Mouse (Mus musculus): ENCODE results near the gene Dusp8.

Gene Dusp8

DNA sequence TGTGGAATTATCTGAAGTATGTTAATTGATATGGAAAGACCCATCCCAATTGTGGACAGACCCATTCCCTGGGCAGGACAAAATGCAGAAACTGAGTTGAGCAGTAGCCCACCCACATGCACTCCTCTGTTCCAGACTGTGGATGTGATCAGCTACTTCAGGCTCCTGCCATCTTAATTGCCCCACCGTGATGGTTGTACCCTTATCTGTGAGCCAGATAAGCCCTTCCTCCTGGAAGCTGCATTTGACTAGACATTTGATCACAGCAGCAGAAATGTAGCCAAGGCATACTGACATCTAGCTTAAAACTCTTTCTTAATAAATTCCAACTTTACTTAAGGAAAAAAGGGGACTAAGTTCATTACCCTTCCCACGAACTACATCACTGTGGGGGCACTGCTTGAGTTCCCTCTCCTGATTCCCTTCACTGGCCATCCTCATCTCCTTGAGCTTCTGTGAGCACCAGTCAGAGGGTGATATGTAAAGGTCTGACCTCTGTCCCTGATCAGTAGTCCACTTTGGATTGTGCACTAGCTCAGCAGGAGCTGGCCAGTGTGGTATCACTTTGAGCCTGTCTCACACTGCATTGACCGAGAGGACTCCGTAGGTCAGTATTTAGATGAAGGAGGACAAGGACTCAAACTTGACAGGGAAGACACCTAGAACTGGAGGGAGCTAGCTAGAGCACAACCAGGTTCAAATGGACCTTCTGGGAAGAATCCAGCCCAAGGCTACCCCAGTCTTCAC, 9.3 kb downstream of the Dusp8 start:
- no peak for DNase-seq (ENCODE audit: low read depth, low spot score)

DNA sequence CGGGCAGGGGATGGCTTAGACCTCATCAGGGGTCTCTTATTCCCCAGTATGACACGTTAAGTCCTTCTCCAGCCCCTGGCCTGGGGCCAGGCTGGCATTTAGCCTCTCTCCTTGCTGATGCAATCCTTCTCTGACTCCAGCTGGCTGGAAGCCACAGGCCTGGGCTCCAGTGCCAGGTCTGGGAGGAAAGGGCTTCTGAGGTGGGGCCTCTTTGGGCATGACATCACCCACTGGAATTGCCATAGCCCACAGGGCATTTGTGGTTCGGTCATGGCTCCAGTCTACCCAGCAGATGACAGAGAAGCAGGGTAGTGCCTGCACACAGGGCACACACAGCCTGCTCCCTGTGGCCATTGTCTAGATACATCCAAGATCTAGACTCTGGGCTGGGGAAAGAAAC, 10.8 kb downstream of the Dusp8 start:
- no peak for DNase-seq (ENCODE audit: low read depth, low spot score)

DNA sequence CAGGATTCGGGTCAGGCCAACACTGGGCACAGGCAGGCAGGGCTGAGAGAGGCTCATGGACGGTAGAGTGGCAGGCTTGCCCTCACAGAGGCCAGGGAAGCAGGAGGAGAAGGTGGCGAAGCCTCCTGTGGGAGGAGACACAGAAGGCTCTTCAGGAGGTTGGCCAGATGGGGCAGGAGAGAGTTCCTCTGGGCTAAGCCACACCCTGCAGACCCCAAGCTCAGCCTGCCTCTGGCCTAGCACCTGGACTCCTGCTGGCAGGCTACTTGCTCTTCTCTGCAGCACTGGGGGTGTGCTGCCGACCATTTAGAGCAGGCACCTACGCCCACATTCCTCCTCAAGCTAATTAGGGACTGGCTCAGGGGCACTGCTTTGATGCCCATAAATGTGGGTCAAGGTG, 11.2 kb downstream of the Dusp8 start:
- peak; percentile 29 for DNase-seq (ENCODE audit: low read depth, low spot score)

DNA sequence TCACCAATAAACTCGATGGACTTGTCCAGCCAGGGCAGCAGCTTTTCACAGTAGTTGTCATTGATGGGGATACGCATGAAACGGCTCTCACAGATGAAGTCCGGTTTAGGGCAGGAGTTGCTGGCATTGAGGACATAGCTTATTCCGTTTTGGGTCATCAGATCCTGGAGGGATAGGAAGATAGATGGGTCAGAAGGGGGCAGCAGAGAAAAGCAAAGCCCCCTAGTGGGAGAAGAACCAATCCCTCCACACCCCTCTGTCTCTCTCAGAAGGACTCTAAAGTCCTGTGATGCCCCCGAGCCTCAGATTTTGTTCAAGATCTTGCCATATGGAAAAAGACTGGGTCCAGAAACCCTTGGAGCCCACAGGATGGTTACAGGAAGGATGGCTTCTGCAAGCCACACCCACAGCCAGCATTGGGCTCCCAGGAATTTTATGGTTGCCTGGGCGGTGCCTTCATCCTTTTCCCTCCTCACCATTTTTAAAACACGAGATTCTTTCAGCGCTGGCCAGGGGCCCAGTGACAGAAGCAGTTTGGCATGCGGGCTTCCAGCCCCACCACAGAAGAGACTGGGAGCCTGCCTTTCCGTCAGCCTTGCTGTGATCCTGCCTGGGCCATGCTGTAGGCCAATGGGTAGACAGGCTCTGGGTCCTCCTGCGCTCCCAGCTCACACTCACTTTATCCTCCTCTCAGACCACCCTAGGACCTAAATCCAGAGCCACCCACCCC, 11.9 kb downstream of the Dusp8 start:
- DNase-seq (ENCODE audit: low read depth, low spot score) = no peak

DNA sequence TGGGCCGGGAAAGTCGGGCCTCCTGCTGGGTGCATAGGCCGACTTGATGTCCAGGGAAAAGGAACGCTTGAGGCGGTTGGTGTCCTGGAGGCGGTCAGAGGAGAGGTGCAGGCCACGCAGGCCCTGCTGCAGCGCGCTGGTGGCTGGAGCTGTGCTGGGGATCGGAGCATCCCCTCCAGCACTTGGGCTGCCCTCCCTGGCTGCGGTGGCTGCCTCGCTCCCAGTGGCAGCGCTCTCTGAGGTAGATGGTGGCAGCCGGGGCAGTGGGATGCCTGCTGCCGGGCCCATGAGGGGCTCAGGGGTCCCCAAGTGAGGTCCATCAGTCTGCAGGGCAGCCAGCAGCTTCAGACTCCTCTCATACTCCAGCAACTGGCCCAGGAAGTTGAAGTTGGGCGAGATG, 13.0 kb downstream of the Dusp8 start:
- peak; percentile 21 for DNase-seq (ENCODE audit: low read depth, low spot score)

DNA sequence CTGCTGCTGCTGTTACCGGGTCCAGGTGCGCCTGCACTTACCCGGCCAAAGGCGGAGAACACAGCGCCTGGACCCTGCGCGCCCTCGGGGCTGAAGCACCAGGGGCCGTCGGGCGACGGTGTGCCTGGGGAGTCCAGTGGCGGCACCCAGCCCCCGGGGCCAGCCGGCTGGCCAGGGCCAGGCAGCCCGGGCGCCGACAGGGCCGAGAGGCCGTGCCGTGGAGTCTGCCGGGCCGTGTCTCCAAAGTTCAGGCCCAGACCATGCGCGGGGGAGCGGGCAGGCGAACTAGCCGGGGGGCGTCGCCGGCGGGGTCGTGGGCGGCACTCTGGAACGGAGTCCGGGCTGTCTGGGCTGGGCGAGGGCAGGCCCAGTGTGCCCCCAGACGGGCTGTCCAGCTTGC, 13.5 kb downstream of the Dusp8 start:
- peak; percentile 42 for DNase-seq (ENCODE audit: low read depth, low spot score)

DNA sequence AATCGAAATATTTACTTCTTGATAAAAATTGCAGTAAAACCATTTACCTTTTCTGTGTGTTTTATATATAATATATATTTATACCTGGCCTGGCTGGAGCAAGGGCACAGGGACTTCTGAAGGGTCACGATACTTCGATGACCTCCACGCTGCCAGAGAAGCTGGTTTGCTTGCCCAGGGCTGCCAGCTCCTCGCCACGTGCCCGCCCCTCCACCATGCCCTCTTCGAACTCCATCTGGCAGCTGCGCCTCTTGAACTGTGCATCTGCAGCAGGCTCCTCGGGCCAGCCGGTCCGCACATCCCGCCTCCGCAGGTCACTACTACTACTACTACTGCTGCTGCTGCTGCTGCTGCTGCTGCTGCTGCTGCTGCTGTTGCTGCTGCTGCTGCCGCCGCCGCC, 13.9 kb downstream of the Dusp8 start:
- no peak for DNase-seq (ENCODE audit: low read depth, low spot score)

DNA sequence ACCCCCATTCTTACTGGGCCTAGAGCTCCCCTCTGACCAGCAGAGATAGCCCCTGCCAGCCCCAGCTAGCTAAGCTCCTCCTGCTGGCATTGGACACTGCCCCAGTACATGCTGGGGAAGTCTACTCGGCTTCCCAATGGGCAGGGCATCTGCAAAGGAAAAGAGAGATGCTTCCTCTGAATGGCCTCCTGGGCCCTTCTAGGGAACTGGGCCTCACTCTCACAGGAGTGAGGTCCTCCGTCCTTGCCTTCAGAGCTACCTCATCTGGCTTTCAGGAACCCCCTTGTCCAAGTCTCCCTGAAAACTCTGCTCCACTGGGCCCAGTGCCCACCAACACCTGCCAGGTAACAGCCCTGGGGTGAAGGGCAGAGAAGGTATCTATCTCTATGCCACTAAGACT, 14.8 kb downstream of the Dusp8 start:
- no peak for DNase-seq (ENCODE audit: low read depth, low spot score)

DNA sequence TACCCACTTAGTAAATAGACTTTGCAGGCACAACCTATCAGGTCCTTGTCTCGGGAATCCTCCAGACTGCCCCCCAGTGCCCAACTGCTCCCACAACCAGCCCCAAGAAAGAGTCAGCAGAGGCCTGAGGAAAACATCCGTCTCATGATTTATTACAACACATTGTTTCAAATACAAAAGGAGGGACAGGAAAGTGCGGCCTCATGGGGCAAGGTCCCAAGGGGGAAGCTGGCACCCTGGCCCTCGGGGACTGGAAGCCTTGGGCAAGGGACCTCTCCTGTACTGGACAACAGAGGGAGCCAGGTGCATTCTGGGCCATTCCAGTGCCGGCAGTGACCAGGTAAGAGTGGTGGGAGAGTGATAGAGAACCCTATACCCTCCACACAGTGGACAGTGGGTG, 16.3 kb downstream of the Dusp8 start:
- no peak for DNase-seq (ENCODE audit: low read depth, low spot score)

DNA sequence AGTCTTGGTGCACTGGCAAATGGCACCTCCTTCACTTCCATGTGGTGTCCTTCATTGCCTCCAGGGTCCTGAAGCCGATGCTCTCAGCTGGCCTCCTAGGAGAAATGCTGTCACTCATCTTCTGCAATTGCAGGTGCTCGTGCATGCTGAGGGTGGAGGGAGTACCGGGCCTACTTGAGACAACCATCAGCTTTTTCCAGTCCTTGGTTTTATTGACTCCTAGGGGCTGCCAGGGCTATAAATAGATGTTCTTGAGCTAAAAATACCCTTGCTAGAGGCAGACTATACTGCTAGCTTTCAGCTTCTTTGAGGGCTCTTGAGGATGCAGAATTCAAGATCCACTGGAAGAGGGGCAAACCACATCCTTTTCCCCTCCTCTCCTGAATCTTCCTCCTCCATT, 18.5 kb downstream of the Dusp8 start:
- DNase-seq (ENCODE audit: low read depth, low spot score) = no peak

DNA sequence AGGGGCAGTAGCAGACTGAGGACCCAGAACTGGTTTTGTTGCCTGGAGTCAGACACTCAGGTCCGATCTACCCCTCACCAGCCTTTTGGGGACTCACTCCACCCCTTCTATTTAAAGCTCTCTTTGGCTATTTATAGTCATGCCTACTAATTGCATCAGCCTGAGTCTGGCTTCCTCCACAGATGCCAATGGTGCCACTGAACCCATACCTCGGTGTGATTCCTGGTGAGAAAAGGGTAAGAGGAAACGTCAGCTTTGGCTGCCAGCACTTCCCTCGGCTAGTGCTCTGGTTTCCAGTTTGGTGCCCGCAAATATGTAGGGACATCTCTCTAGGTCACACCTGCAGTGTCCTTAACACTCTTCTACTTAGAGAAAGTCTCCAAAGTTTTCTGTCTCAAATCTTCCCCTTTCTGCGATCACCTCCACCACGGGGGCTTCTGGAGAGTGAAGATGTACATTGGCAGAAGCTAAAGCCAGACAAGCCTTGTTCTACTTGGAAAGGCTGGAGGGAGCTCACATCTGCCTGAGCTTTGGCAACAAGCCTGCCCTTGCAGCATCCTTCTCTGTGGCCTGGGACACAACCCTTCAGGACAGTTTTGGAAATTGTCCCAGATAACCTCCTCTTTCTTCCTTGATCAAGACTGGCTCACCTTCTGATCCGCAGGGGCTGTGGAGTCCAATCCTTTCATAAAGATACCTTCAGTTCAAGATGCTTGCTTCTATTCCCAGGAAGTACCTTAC, 21.3 kb downstream of the Dusp8 start:
- DNase-seq (ENCODE audit: low read depth, low spot score) = no peak

DNA sequence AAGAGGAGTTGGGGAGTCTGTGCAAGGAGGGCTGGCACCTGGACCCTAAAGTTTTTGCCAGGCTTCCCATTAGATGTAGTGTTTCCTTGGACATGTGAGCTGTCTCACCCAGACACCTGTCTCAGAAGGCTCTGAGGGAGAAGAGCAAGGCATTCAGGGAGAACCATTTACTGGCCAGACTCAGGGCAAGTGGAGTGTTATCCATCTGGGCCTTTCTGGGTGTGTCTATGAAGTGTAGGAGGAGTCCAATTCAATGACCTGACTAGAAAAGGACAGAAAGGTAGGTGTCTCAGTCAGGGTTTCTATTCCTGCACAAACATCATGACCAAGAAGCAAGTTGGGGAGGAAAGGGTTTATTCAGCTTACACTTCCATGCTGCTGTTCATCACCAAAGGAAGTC, 23.9 kb downstream of the Dusp8 start:
- DNase-seq (ENCODE audit: low read depth, low spot score) = no peak

DNA sequence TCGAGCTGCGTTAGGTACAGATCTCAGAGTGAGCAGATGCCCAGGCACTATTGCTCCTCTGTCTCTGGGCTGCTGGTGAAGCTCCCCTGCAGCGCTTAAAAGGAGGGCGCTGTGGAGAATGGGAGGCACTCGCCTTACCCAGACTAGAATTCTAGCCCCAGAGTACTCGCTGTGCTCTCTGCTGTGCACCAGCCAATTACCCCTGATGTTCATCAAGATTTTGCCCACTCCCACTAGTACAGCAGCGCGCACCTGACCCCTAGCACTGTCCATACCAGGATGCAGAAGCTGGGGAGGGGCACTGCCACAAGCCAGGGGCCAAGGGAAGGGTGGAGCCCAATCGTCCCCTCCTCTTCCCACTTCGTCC, 24.4 kb downstream of the Dusp8 start:
- DNase-seq (ENCODE audit: low read depth, low spot score) = no peak

DNA sequence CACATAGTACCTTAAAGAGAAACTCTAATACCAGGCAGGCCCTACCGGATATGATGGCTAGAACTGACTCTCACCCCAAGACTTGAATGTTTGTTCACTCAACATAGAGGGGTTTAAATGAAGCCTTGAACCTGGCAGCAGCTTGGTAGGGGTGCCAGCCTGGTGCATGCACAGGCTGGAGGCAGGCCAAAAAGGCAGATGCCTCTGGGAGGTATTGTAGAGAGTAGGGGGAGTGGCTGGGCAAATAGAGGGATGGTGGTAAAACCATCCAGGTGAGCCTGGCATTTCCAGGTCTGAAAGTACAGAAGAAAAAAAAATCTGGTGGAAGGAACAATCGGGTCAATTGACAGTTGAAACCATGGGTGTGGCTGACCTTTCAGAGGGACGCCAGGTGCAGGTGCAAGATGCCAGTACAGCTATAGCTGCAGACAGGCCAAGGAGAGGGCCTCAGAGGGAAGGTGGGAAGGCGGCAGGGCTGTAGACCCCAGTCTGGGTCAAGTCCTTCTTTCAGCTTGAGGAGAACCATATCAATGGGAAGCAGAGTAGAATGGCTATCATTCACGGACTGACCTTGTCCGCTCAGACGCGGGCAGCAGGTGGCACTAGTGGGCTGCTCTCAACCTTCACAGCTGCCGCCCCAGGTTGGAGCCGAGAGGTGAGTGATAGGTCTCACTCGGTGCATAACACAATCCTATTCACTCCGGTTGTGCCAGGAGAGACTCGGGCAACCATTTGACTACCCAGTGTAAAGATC, 25.0 kb downstream of the Dusp8 start:
- peak; percentile 53 for DNase-seq (ENCODE audit: low read depth, low spot score)

DNA sequence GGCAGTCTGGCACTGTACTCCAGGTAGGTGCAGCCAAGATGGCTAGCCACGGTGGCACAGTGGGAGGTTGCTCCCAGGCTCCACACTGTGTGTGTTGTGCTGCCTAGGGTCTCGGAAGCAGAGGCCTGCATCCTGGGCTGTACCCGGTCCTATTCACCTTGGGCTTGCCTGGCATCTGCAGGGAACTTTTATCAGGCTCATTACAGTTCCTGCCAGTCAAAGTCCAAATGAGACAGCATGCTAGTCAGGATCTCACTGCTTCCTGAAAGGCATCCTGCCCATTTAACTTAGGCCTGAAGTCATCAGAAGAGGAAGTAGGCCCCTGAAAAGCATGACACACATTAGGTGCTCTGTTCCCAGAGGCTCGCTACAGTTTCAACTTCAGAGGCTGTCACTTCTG, 27.2 kb downstream of the Dusp8 start:
- no peak for DNase-seq (ENCODE audit: low read depth, low spot score)

DNA sequence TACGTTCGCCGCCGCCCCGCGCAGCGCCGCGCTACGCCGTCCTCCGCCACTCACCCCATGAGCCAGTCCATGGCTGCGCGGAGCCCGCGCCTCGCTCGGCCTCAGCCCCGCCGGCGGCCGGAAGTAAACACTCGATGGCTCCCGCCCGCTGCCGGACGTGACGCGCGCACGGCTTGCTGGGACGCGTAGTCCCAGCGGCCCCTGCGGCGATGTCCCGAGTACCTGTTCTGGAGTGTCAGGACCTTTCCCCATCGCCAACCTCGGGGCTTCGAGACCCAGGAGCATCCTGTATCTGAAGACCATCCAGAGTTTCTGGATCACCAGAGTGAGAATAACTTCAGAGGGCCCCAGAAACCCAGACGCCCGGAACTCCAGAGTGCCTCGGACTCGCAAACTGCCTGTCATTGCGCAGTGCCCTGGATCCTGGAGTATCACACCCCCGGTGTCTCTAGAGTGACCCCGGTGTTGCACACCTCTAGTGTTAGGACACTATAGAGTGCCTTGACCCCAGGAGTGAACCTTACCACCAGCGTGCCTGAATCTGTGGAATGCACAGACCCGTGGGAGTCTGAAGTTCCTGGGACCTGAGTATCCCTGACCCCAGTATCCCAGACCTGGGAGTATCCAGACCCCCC, 34.6 kb downstream of the Dusp8 start, which contains the start of gene Mob2:
Gene Mob2, minus strand, starts transcription at position 135 of the 635 bp plus-strand sequence.
- DNase-seq (ENCODE audit: low read depth, low spot score) = peak; percentile 91

DNA sequence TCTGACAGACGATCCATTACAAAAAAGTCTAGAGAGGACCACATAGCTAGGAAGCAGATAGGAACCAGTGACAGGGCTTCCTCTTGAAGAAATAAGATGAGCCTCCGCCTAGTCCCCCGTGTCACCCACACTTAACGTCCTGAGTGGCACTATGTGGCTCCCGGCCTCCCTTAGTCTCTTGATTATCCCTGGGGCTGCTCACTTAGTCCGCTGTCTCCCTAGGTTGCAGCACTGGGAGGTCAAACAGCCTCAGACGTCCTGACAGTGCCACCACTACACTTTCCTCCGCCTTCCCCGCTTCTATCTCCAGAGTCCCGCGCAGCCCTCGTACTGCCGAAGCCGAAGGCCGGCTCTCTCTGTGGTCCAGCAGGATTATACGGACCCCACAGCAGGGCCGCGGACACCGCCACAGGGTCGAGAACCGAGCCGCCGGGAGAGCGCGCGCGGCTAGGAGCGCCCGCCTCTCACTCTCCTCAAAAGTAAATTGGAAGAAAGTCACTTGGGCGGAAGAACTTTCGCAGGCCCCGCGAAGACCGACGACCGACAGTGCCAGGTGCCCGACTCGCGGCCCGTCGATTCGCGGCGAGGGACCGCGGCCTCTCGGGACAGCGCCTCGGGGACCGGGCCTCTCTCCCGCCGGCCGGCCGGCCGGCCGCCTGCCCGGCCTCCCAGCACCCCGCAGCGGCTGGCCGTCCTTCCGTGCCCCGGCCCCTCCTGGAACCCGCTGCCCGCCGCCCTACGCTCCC, 35.3 kb downstream of the Dusp8 start:
- peak; percentile 37 for DNase-seq (ENCODE audit: low read depth, low spot score)

DNA sequence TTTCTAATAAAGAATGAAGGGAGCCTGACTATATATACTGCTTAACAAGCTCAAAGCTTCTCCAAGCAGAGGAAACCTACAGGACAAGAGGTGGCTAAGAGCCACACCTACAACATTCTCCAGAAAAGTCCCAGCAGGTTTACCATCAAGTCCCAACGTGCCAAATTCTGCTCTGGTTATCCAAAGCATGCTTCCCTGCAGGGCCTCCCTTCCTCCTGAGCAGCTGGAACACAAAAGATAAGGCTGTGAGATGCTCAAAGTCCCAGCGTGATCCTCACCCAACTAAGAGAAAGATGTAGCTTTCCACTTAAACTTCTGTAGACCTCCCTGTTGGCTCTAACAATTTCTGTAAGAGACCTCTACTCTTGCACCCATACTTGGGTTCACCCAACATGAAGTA, 36.6 kb downstream of the Dusp8 start:
- DNase-seq (ENCODE audit: low read depth, low spot score) = no peak

DNA sequence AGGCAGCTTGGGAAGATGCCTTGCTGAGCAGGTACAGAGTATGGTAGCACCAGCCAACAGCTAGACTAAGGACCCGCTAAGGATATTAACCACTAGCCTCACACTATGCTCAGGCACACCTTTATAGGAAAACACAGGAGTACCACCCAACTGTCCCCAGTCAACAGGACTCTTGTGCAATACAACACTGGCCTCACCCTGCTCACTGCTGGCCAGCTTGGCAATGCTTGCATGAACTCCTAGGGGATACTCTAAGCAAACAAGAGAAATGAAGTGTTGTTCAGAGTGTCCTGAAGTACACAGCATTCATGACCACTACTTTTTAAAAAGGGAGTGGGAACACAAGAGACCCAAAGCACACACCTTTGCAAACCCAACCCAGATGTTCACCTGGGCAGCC, 38.5 kb downstream of the Dusp8 start:
- DNase-seq (ENCODE audit: low read depth, low spot score) = no peak

DNA sequence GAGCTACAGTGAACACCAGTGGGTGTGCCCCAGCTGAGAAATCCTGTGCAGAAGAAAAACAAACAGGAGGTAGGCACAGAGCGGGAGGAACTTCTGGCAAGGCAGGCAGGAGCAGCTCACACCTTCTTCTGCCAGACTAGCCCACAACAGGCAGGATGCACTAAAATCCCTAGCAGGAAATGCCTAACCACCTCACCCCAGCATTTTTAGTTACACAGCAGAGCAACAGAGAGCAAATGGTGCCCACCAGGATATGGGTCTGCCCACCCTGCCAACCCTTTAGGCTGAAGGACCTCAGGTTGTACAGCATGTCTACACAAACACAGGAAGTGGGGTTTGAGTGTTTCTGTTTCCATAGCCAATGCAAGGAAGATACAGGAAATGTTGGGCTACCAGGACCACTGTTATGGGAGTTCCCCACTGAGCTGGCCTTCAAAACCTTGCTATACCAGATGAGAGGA, 39.0 kb downstream of the Dusp8 start:
- DNase-seq (ENCODE audit: low read depth, low spot score) = no peak

DNA sequence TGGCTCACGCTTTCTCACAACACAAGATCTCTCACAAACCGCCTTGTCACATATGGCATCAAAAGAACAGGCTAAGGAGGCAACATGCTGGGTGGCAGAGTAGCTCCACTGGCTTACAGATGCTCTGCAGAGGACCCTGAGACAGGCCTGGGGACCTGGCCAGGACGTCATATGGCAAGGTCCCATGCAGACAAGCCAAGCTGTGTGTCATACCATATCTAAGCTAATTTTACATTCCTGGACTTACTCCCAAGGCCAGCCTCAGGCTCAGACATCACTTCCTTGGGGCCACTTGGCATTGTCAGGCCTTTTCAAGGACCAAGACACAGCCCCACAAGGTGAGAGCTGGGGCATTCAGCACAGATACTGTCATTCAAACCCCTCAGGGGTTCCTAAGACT, 40.2 kb downstream of the Dusp8 start:
- DNase-seq (ENCODE audit: low read depth, low spot score) = no peak

Measured in ZHBTc4 (cell line).